Mouse (Mus musculus): ENCODE results near the gene B3gnt6. TPM values are rescaled to one million over a fixed set of nuclear protein-coding genes. Genes with fewer than 3 reads are reported as not detected.

B3gnt6 gene
- 0.08 TPM in 1 of 2 replicates, not detected in the other for polyA plus RNA-seq (2015; fragmentation: Nextera tagmentation; extraction: Ambion mirVana)

DNA sequence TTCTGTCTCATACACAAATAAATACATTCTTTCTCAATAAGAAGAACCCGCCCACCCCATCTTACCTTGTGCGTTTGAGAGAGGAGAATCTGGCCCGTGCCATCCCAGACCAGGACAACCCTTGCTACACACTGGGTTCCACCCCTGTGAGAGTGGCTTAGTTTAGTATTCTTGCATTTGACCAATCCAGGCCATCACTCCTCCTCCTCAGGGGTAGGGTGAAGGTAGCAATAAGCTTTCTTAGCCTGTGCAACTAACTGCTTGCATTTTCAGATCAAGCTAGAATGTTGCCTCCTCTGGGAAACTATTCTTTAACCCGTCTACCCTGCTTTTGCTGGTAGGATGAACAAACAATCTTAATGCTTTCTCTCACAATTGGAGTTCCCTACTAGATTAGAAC lies at the start of gene B3gnt6:
Gene B3gnt6, minus strand, starts transcription at position 101 of the 400 bp plus-strand sequence.

DNA sequence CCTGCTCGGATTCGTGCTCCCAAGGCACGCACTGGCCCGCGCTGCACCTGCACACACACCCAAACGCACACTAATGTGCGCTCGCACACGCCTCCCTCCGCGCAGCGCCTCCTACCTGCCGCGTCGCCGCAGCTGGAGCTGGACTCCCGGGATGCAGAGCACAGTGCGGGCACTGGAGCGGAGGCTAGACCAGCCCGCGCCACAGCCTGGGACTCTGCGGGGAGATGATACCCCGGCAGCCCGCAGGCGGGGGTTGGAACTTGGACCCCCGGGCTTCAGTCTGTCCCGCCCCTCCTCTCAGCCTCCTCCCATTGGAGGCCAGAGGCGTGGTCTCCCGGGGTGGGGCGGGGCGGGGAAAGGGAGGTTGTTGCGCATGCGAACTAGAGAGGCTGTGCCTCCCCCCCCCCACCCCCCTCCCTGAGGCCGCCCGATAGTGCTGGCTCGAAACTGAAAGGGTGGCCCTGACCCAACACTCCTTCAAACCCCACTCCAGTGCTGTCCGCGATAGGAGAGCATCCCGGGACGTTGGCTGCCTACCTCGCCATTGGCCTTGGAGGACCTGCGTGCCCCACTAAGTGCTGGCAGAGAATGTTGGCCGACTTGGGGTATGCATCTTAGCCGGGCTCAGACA lies 21.2 kb downstream of the B3gnt6 start, which contains the start of gene Capn5:
Gene Capn5, minus strand, starts transcription at position 346 of the 631 bp plus-strand sequence.

DNA sequence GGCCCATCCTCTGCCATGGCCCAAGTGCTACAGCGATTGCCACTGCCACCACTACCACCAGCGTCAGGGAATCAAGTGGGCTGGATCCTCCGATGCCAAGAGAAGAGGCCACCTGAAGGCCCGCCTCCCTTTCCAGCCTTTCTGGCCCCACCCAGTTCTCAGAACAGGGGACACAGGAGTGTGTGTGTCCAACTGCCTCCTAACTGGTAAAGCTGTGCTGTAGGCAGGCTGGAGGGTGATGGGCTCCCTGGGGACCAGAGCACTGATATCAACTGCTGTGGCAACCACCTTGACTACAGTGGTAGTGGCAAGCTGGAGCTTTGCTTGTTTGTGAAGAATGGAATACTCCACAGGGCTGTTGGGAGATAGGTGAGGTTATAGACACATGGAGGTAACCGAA lies 53.9 kb downstream of the B3gnt6 start, which contains the start of gene Omp:
Gene Omp, minus strand, starts transcription at position 101 of the 400 bp plus-strand sequence.

Other genes with a start within 250 kb of the B3gnt6 start
- 4.4 and 6.2 TPM in 2 replicates for gene Myo7a, start 80.0 kb downstream of the B3gnt6 start, polyA plus RNA-seq (2015; fragmentation: Nextera tagmentation; extraction: Ambion mirVana)
- 0.06 and 0.10 TPM in 2 replicates for gene Omp, start 54.0 kb downstream of the B3gnt6 start, polyA plus RNA-seq (2015; fragmentation: Nextera tagmentation; extraction: Ambion mirVana)
- gene Capn5, start 21.2 kb downstream of the B3gnt6 start, polyA plus RNA-seq (2015; fragmentation: Nextera tagmentation; extraction: Ambion mirVana): 2.6 and 3.3 TPM in 2 replicates
- gene Acer3, start 121.7 kb upstream of the B3gnt6 start, polyA plus RNA-seq (2015; fragmentation: Nextera tagmentation; extraction: Ambion mirVana): 12.3 and 14.3 TPM in 2 replicates
- gene Tsku, start 161.8 kb upstream of the B3gnt6 start, polyA plus RNA-seq (2015; fragmentation: Nextera tagmentation; extraction: Ambion mirVana): 6.7 and 7.6 TPM in 2 replicates
- gene Gucy2d, start 240.9 kb upstream of the B3gnt6 start, polyA plus RNA-seq (2015; fragmentation: Nextera tagmentation; extraction: Ambion mirVana): not detected in 2 replicates